Mouse (Mus musculus): Measurements from ENCODE around the gene Stt3b.

Stt3b gene

GRCm38 (mm10) chr9:115209737-115210136 lies 100.5 kb downstream of the Stt3b start:
- no peak for DNase-seq

- no peak for DNase-seq
Observed at GRCm38 (mm10) chr9:115206219-115206618, 104.0 kb downstream of the Stt3b start.

- peak; percentile 42 to 59 for DNase-seq
Observed at GRCm38 (mm10) chr9:115205491-115205890, 104.7 kb downstream of the Stt3b start.

DNA sequence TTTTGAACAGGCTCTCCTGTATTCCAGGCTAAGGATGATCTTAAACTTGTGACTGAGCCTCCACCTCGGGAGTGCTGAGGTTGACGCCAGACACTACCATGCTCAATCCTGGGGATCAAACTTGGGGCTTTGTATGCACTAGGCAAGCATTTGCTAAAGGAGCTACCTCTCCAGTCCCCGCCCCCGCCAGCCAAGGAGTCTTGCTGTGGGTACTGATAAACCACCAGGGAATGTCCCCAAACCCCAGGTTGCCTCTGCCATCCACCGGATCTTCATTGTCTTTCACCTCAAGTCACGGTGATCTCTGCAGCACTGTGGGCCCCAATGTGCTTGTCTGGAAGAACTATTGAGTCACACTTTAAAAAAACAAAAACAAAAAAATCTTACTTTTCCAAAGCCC lies 107.1 kb downstream of the Stt3b start:
- DNase-seq, result no peak

GRCm38 (mm10) chr9:115201264-115201663 lies 109.0 kb downstream of the Stt3b start:
- no peak for DNase-seq

GRCm38 (mm10) chr9:115200166-115200862 lies 109.9 kb downstream of the Stt3b start:
- no peak for DNase-seq

DNA sequence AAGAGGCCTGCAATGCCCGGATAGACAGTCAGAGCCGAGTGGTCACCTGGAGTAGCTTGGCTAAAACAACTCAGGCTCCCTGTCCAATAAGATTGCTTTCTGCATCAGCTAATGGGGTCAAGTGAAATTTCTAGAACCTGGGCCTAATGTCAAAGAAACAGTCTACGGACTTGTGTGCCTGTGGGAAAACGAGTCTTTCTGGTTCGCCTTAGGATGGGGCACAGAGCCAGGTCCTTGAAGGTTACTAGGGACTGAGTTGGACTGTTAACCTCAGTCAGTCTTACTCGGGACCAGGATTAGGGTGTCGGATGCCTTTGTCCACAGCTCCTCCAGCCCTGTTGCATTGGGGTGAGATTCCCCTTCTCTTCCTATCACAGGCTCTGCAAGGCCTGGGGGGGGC lies 113.1 kb downstream of the Stt3b start:
- DNase-seq, result peak in 1 of 2 experiments; percentile 27

DNA sequence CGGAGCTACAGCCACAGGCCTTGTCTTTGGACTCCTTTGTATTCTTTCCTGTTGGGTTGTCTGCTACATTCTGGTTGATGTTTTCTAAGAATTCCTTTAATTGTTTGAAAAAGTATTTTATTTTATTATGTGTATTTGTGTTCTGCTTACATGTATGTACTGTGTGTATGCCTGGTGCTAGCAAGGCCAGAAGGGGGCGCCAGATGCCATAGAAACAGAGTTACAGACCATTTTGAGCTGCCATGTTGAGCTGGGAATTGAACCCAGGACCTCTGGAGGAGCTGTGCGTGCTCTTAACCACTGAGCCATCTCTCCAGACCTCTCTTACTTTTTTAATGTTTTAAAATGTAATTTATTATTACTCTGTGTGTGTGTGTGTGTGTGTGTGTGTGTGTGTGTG lies 117.3 kb downstream of the Stt3b start:
- no peak for DNase-seq
